ENCODE assay signal across 23 mouse cellular contexts in the genomic region with DNA sequence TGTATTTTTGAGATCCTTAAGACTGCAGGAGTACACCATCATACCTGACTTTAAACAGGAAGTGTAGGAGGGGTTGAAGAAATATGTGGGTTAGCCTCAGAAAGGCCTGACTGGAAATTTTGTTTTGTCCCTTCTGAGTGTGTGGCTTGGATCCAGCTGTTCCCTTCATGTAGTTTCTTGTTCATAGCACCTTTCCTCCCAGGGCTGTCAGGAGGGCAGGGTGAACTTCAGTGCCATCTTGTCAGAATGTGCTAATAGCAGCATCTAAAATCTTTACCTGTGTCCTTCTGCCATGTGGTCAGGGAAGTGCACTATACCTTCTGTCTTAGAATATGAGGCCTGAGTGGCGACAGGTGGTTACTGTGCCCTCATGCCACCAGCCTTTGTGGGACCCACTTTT. TPM values are rescaled to one million over a fixed set of nuclear protein-coding genes. Genes with fewer than 3 reads are reported as not detected.
DNase-seq lines count a peak whose midpoint lies in the region; ATAC-seq and TF ChIP-seq lines count a peak whose summit lies in the region.
"Had no signal": no experiment of that assay in that cellular context is flagged by ENCODE, and none has a peak within 500 bp of the region (broad histone marks: within the 10 kb centered on the region; RNA-seq: fewer than 3 reads in every experiment).

No protein-coding gene starts in this region.

- H3K4me2 ChIP-seq in lung, postnatal 0 days (replicated peaks; ENCODE audit: low read depth, low read length) = no peak overlapping the region
- H3K4me2 ChIP-seq: embryonic facial prominence, embryonic 12.5 days; forebrain, embryonic 13.5 days; forebrain, embryonic 15.5 days had no signal

- H3K9ac ChIP-seq in lung, postnatal 0 days (replicated peaks; ENCODE audit: low read depth) = no peak overlapping the region
- H3K9ac ChIP-seq: embryonic facial prominence, embryonic 12.5 days; forebrain, embryonic 13.5 days; forebrain, embryonic 15.5 days; forebrain, postnatal 0 days had no signal

- no peaks in the 10 kb centered on the region for H3K9me3 ChIP-seq in lung, postnatal 0 days (ENCODE audit: low read length)
- H3K9me3 ChIP-seq: embryonic facial prominence, embryonic 10.5 days; embryonic facial prominence, embryonic 12.5 days; forebrain, embryonic 15.5 days had no signal

- H3K27me3 ChIP-seq in lung, postnatal 0 days (replicated peaks; ENCODE audit: insufficient read depth, low read length) = no peaks in the 10 kb centered on the region
- H3K27me3 ChIP-seq: CH12.LX; embryonic facial prominence, embryonic 12.5 days; forebrain, embryonic 13.5 days; forebrain, embryonic 15.5 days; Patski had no signal

- WGBS in lung, postnatal 0 days = 95% methylated on average over 1 of the region's 1 CpGs
- WGBS in lung, adult 2 months = 95% methylated on average over 1 of the region's 1 CpGs

- no peak overlapping the region for H3K27ac ChIP-seq in lung, postnatal 0 days (ENCODE audit: low read length)
- H3K27ac ChIP-seq: embryonic facial prominence, embryonic 10.5 days; embryonic facial prominence, embryonic 12.5 days; forebrain, embryonic 13.5 days; forebrain, embryonic 15.5 days had no signal

- no peak for TF ChIP-seq EP300 in lung, postnatal 0 days (IDR thresholded peaks at IDR 0.05)

- peak; percentile 30 for ATAC-seq in activated CD4-positive, CD25-positive, alpha-beta regulatory T cell, adult 4 months
- ATAC-seq in lung, postnatal 0 days = no peak
- ATAC-seq: forebrain, embryonic 13.5 days; forebrain, embryonic 15.5 days; forebrain, postnatal 0 days; Patski had no signal

- peaks cover 7% of the 10 kb centered on the region; the same call in 1 of the 2 replicates for H3K36me3 ChIP-seq in lung, postnatal 0 days (ENCODE audit: insufficient read depth, low read length)
- H3K36me3 ChIP-seq: embryonic facial prominence, embryonic 12.5 days had no signal

- DNase-seq in heart, adult 11 months = peak; percentile 74
- DNase-seq in heart, adult 9 months (ENCODE audit: low spot score in 2 of 2) = no peak
- peak; percentile 18 for DNase-seq in CD4-positive, CD25-positive, alpha-beta regulatory T cell, adult 2 months (ENCODE audit: low read depth, low spot score)
- peak; percentile 40 for DNase-seq in naive thymus-derived CD4-positive, alpha-beta T cell, adult 2 months (ENCODE audit: low read depth)
- DNase-seq in lung, postnatal 0 days (ENCODE audit: low spot score) = no peak
- DNase-seq in lung, adult 2 months = no peak
- DNase-seq: adrenal gland, adult 2 months; adrenal gland, postnatal 10 days; adrenal gland, postnatal 25 days; B cell, adult 2 months; cerebellum, adult 11-12 months; cerebellum, adult 2 months; cerebellum, adult 9-10 months; cerebellum, postnatal 10 days; cerebellum, postnatal 25 days; forebrain, postnatal 0 days had no signal

- TF ChIP-seq CTCF in lung, postnatal 0 days (IDR thresholded peaks at IDR 0.05) = no peak
- no peak for TF ChIP-seq CTCF in lung, adult 2 months (IDR thresholded peaks at IDR 0.05; ENCODE audit: insufficient read depth, low read length)

- H3K4me3 ChIP-seq in lung, postnatal 0 days (ENCODE audit: low read depth, low read length) = no peak overlapping the region
- no peak overlapping the region for H3K4me3 ChIP-seq in lung, adult 2 months (replicated peaks; ENCODE audit: extremely low read depth, low read depth, low read length)
- H3K4me3 ChIP-seq: embryonic facial prominence, embryonic 10.5 days; embryonic facial prominence, embryonic 12.5 days; forebrain, embryonic 13.5 days; forebrain, embryonic 15.5 days had no signal

- no peak for TF ChIP-seq POLR2A in lung, adult 2 months (IDR thresholded peaks at IDR 0.05; ENCODE audit: borderline replicate concordance, extremely low read depth, low read depth, low read length)

- H3K4me1 ChIP-seq in lung, postnatal 0 days (ENCODE audit: insufficient read depth, low read depth, low read length) = no peaks in the 10 kb centered on the region
- no peaks in the 10 kb centered on the region for H3K4me1 ChIP-seq in lung, adult 2 months (ENCODE audit: control insufficient read depth, insufficient read depth, low read length)
- H3K4me1 ChIP-seq: embryonic facial prominence, embryonic 10.5 days; embryonic facial prominence, embryonic 12.5 days; forebrain, embryonic 13.5 days; forebrain, embryonic 15.5 days had no signal

RNA-seq across cellular contexts. Expression of gene Edem1, which starts 32.8 kb away (rescaled TPM):
- polyA plus RNA-seq in activated CD4-positive, CD25-positive, alpha-beta regulatory T cell, adult 4 months (2017; shearing (Covaris generic)) = 10 to 100 TPM; 57.3 to 57.9 TPM
- polyA plus RNA-seq in lung, postnatal 0 days (2015; fragmentation: Nextera tagmentation; extraction: Ambion mirVana) = 15.0 and 15.5 TPM in 2 replicates
- 18.4 and 18.5 TPM in 2 replicates for polyA plus RNA-seq in lung, adult 2 months (2012; rRNA removed)

Comparison
In these comparisons a context has a peak if more than half of its experiments do, and no peak if none do; other contexts are left out.
1. DNase-seq: peak in heart, adult 11 months (single experiment), CD4-positive, CD25-positive, alpha-beta regulatory T cell, adult 2 months (single experiment) and naive thymus-derived CD4-positive, alpha-beta T cell, adult 2 months (single experiment); none in heart, adult 9 months (0 of 2), lung, postnatal 0 days (single experiment) and lung, adult 2 months (single experiment).